Mouse (Mus musculus) cortical plate, adult 2 months (tissue): Measurements from ENCODE around the gene Tspan9. TPM values are rescaled to one million over a fixed set of nuclear protein-coding genes. Genes with fewer than 3 reads are reported as not detected.

Experiments
- H3K27ac ChIP-seq: fragments of 200-500 bp; 2 replicates; pipeline ENCODE4 v1.5.1; 2012; ENCODE audit warnings: low read length, control low read depth, inconsistent platforms; ENCODE audit not compliant: insufficient read depth
- H3K4me1 ChIP-seq: fragments of 200-500 bp; 2 replicates; pipeline ENCODE4 v1.6.1; 2011; ENCODE audit warnings: low read length; ENCODE audit not compliant: control insufficient read depth, insufficient read depth
- H3K4me3 ChIP-seq: fragments of 200-500 bp; 2 replicates; pipeline ENCODE4 v1.5.1; 2011; ENCODE audit warnings: mild to moderate bottlenecking, low read length, control low read depth; ENCODE audit not compliant: insufficient read depth
- CTCF ChIP-seq: fragments of 200-500 bp; IDR thresholded peaks from 2 replicates; pipeline ENCODE4 v1.5.1; 2011; ENCODE audit warnings: mild to moderate bottlenecking, control low read depth, low read length; ENCODE audit not compliant: insufficient read depth; ENCODE audit errors: extremely low read depth
- POLR2A ChIP-seq: fragments of 200-500 bp; IDR thresholded peaks from 2 replicates; pipeline ENCODE4 v1.6.1; 2011; ENCODE audit warnings: mild to moderate bottlenecking, low read length, control low read depth; ENCODE audit not compliant: insufficient read depth; ENCODE audit errors: extremely low read depth
- polyA plus RNA-seq: library from polyadenylated mRNA; depleted of rRNA; stranded (reverse); fragments of >200 nt; gene quantifications from 2 replicates; pipeline ENCODE4 v1.2.3, GENCODE M21; 2012

The Tspan9 gene
- polyA plus RNA-seq, 1 experiment, result 55.5 TPM

DNA sequence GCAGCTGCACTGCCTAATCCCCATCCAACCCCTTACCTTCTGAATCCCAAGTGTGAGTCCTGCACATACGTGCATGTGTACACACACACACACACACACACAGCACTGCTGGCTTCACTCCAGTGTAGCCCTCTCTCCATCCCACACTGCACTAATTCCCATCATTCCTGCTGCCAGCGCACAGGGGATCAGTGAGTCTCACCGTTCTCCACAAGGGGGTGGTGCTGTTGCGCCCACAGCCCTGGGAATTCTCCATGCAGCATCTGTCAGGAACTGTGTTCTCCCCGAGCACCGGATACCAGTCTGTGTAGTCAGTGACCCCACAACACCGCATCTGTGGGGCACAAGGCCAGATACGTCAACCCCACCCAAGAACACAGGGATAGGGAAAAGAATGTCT lies 177.9 kb downstream of the Tspan9 start:
- Histone ChIP-seq H3K4me1 (no peaks in the 10 kb centered on the region), H3K4me3 (no peak overlapping the region), H3K27ac (no peak overlapping the region)
- TF ChIP-seq POLR2A, result no peak
- TF ChIP-seq CTCF, result peak; percentile 77

DNA sequence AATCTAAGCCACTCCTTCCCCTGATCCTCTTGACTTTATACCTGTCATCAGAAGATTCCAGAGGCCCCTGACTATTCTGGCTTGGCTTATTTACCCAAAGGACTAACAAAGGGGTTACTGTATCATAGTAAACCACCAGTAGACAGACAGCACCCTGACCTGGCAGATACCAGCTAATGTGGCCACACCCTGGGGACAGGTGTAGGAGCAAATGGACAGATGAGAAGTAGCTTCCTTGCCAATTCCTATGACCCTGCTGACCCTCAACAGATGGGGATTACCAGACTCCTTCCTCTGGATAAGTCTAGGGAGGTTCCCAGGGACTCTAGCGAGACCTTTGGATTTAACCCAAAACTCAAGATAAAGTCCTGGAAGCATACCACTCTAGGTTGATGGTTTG lies 183.2 kb downstream of the Tspan9 start:
- no peak overlapping the region for H3K27ac ChIP-seq
- no peaks in the 10 kb centered on the region for H3K4me1 ChIP-seq
- H3K4me3 ChIP-seq, result no peak overlapping the region
- TF ChIP-seq POLR2A (no peak), CTCF (no peak)

DNA sequence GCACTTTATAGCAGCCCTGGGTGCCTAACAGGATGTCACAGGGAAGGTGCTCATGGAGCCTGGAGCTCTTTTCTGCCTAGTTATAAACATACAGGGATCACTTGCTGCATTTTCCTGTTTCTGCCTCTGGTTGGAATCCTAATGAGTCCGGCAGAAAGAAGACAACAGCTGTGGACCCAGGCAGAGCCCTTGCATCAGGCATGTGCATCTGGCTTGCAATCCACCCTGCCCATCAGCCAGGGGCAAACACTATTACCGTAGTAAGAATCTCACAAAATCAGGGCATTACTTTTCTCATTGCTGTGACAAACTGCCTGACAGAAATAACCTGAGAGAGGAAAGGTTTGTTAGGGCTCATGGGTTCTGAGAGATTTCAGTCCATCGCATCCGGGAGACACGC lies 187.2 kb downstream of the Tspan9 start:
- TF ChIP-seq POLR2A (no peak), CTCF (no peak)
- no peak overlapping the region for H3K4me3 ChIP-seq
- no peaks in the 10 kb centered on the region for H3K4me1 ChIP-seq
- no peak overlapping the region for H3K27ac ChIP-seq

DNA sequence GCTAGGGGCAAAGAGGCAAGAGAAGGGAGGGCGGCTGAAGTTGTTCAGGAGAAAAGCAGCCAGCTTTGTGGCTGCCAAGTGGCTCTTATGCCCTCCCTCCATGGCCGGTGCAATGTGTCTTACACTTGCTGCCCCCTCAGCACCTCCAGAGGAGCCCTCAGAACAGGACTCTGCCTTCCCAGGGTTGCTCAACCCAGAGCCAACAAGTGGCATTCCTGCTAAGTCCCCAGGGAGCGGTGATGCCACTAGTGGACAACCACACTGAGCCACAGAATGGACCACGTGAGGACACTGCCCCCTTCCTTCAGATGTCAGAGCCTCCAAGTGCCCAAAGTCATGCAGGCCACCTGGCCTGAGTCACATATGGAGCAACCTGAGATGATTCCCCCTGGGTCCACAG lies 190.3 kb downstream of the Tspan9 start:
- no peak for TF ChIP-seq POLR2A
- TF ChIP-seq CTCF, result no peak
- H3K4me1 ChIP-seq, result no peaks in the 10 kb centered on the region
- H3K4me3 ChIP-seq, result no peak overlapping the region
- no peak overlapping the region for H3K27ac ChIP-seq

DNA sequence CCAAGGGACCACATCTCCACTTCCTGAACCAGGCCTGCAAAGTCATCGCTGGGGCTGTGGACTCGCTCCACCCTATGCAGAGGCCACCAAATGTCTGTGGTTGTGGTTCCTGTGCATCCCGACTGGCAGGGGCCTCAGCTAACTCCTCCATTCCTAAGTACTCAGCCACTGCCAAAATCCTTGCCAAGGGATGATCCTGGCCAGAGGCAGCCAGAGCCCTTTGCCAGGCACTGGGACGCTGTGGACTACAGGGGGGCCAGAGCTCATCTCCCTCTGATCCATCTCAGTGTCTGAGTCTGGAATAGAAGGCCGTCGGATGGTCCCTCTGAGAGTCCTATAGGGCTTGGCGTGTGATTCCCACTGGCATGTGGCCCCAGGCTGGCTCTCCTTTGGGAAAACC lies 193.5 kb downstream of the Tspan9 start:
- no peak overlapping the region for H3K4me3 ChIP-seq
- H3K27ac ChIP-seq, result no peak overlapping the region
- no peaks in the 10 kb centered on the region for H3K4me1 ChIP-seq
- TF ChIP-seq POLR2A, result no peak
- TF ChIP-seq CTCF, result no peak

DNA sequence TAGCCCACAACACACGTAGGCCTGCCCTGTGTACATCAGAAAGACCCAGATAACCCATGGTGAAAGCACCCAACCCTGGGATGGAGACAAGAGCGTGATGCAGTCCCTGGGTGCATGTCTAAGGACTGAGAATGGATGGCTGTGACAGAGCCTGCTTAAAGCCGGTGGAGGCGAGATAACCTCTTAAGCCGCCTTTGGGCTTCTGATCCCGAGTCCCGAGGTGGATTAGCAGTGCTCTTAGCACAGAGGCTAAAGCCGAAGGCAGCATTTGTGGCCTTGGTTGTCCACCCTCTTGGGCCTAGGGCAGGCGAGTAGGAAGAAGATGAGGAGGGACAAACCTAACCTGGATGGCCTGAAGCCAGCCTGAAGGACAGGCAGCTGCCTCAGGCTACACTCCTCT lies 194.7 kb downstream of the Tspan9 start:
- Histone ChIP-seq H3K27ac (no peak overlapping the region), H3K4me1 (no peaks in the 10 kb centered on the region), H3K4me3 (no peak overlapping the region)
- no peak for TF ChIP-seq POLR2A
- no peak for TF ChIP-seq CTCF

DNA sequence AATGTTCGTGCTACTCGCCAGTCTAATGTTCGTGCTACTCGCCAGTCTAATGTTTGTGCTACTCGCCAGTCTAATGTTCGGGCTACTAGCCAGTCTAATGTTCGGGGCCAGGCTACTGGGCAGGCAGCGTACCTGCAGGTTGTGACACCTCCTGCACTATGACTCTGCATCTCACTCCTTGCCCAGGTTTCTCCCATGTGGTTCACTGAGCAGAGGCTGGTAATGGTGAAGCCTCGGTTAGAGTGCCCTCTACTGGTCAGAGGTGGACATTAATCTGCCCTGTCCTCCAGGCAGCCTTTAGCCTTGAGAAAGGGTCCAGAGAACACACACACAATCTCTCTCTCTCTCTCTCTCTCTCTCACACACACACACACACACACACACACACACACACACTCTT lies 197.7 kb downstream of the Tspan9 start:
- H3K4me3 ChIP-seq, result no peak overlapping the region
- H3K27ac ChIP-seq, result no peak overlapping the region
- no peaks in the 10 kb centered on the region for H3K4me1 ChIP-seq
- TF ChIP-seq CTCF (peak; percentile 95), POLR2A (no peak)

DNA sequence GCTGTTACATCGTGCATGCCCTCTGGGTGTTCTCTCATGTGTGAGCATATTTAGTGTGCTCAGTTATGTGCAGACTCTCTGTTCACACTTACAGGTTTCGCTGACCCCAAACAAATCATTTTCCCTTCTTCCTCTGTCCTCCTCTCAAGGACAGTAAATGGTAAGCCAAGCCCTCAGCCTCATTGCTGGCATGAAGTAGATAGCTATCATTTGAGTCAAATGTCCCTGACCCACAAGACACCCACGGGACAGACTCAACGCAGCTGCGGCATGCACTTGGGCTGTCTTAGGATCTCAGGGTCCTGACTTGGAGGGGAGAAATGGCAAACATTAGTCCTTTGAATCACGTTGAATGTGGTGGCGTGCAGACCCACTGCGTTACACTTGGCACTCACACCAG lies 201.0 kb downstream of the Tspan9 start:
- Histone ChIP-seq H3K27ac (no peak overlapping the region), H3K4me3 (no peak overlapping the region), H3K4me1 (no peaks in the 10 kb centered on the region)
- TF ChIP-seq CTCF, result no peak

DNA sequence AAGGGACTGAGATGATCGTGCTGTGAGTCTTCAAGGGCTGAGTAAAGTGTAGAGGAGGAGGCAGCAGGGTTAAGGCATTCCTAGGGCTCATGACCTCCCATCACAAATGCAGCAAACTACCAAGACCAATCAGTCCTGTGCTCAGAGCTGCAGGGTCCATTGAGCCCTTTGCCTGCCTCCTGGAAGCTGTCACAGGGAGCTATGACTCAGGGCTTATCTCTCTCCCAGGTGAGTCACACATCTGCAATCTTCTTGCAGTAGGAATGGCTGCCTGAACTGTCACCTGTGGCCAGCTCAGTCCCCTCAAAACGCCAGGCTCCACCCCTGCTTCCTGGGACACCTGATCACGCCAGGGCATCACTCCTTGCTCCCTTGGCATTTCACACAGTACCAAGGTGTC lies 208.3 kb downstream of the Tspan9 start:
- TF ChIP-seq POLR2A (no peak), CTCF (no peak)
- H3K27ac ChIP-seq, result no peak overlapping the region
- peaks cover 2% of the 10 kb centered on the region; the same call in 1 of the 2 replicates for H3K4me1 ChIP-seq
- no peak overlapping the region for H3K4me3 ChIP-seq

DNA sequence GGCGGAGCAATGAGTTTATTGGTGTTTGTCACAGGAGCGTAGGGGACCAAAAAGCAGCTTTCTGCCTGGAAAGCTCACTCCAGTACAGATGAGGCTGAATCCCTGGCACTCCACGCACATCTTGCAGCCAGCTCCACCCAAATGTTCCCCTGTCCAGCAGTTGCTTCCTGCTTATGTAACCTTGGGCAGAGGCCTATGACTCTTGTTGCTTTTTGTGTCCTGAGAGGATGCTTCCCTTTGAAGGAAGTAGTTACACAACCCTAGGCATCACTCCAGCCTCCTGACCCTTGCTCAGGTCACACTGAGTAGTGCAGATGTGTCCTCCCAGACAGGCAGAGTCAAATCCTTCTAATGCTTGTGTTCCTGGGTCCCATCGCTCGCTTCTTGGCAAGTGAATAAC lies 209.6 kb downstream of the Tspan9 start:
- H3K4me3 ChIP-seq, result no peak overlapping the region
- H3K27ac ChIP-seq, result no peak overlapping the region
- no peak for TF ChIP-seq POLR2A
- TF ChIP-seq CTCF, result no peak
- H3K4me1 ChIP-seq, result peaks cover 2% of the 10 kb centered on the region; the same call in 1 of the 2 replicates

DNA sequence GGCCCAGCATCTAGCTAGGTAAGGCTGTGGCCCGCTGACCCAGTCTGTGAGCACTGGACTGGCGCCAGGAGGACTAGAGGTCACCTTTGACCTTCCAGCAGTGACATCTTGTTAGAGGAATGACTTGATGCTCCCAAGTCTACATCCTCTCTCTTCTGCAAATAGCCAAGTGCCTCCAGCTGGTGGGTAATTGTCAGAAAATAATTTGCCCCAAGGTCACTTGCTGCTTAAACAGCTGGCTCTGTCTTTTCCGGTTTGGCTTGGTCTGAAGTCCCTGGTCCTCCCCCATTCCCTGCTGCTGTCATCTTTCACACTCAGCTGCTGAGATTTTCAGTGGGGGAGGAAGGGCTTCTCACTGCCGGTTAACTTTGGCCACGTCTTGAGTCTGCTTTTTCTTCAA lies 210.7 kb downstream of the Tspan9 start:
- Histone ChIP-seq H3K4me1 (peaks cover 3% of the 10 kb centered on the region; the same call in 1 of the 2 replicates), H3K27ac (no peak overlapping the region), H3K4me3 (no peak overlapping the region)
- TF ChIP-seq CTCF (no peak), POLR2A (no peak)
